Mouse (Mus musculus) hindbrain, postnatal 0 days (tissue): Measurements from ENCODE around the gene Lilrb4a. TPM values are rescaled to one million over a fixed set of nuclear protein-coding genes. Genes with fewer than 3 reads are reported as not detected.
"Not testable (repeated sequence)": the region's sequence is repeated elsewhere in the genome, so short reads cannot be mapped to it uniquely, and the experiment has no call there.

ENCODE experiments used
- ATAC-seq: fragments of 200-750 bp; cut with Nextera tagmentation; 2 replicates; pipeline ENCODE4 v1.8.0; 2017; ENCODE audit warnings: mild to moderate bottlenecking, moderate TSS enrichment, moderate library complexity
- DNase-seq: peaks from one replicate; pipeline ENCODE4 v3.0.0-alpha.2; 2015; ENCODE audit warnings: low spot score
- H3K27ac ChIP-seq: fragments of 300-500 bp; sonication (generic); 2 replicates; pipeline ENCODE4 v1.5.1; 2014; ENCODE audit warnings: mild to moderate bottlenecking
- H3K27me3 ChIP-seq: fragments of 300-500 bp; sonication (generic); 2 replicates; pipeline ENCODE4 v1.6.1; 2014; ENCODE audit warnings: low read length, mixed read lengths; ENCODE audit not compliant: insufficient read depth
- H3K36me3 ChIP-seq: fragments of 300-500 bp; sonication (generic); 2 replicates; pipeline ENCODE4 v1.6.1; 2014; ENCODE audit warnings: low read length, mixed read lengths; ENCODE audit not compliant: insufficient read depth
- H3K4me1 ChIP-seq: fragments of 300-500 bp; sonication (generic); 2 replicates; pipeline ENCODE4 v1.6.1; 2014; ENCODE audit warnings: antibody characterized with exemption, low read length, mixed read lengths; ENCODE audit not compliant: insufficient read depth
- H3K4me2 ChIP-seq: fragments of 300-500 bp; sonication (generic); 2 replicates; pipeline ENCODE4 v1.6.1; 2014; ENCODE audit warnings: low read depth, mild to moderate bottlenecking, low read length, moderate library complexity, mixed read lengths
- H3K4me3 ChIP-seq: fragments of 300-500 bp; sonication (generic); 2 replicates; pipeline ENCODE4 v1.5.1; 2014; ENCODE audit warnings: low read length
- H3K9ac ChIP-seq: fragments of 300-500 bp; sonication (generic); replicated peaks from 2 replicates; pipeline ENCODE4 v1.6.1; 2014; ENCODE audit warnings: mild to moderate bottlenecking, low read length, moderate library complexity, mixed read lengths
- H3K9me3 ChIP-seq: fragments of 300-500 bp; sonication (generic); 2 replicates; pipeline ENCODE4 v1.6.1; 2016; ENCODE audit warnings: low read length, mixed read lengths
- CTCF ChIP-seq: IDR thresholded peaks from 2 replicates; pipeline ENCODE4 v1.5.1; 2016; ENCODE audit warnings: antibody characterized with exemption, control low read depth, low read depth
- WGBS: fragments of 180-500 bp; shearing (Covaris S2); extraction: QIAGEN DNeasy Blood & Tissue Kit; methylation state at CpG from one replicate; pipeline ENCODE4 v1.1.7; 2014; 5-methylcytosine and 5-hydroxymethylcytosine counted together
- polyA plus RNA-seq: library from polyadenylated mRNA; unstranded; fragments of >200 nt; fragmentation: Nextera tagmentation; extraction: Ambion mirVana; gene quantifications from 2 replicates; pipeline ENCODE4 v1.2.1, GENCODE M21; 2015
- total RNA-seq: library from RNA; depleted of rRNA; stranded (reverse); fragments of >200 nt; gene quantifications from 2 replicates; pipeline ENCODE4 v1.2.3, GENCODE M21; 2014; rRNA removed

Gene Lilrb4a
- total RNA-seq (0.11 and 0.16 TPM in 2 replicates), polyA plus RNA-seq (0.38 and 1.6 TPM in 2 replicates)

- ATAC-seq, H3K4me1 ChIP-seq: not testable (repeated sequence)
- WGBS: no CpG with 5 or more reads among the region's 2 CpGs
Measured at GRCm38 (mm10) chr10:51490691-51491090, at the start of gene Lilrb4a. Lilrb4a (plus strand) TSS chr10:51490956.

GRCm38 (mm10) chr10:51451610-51452009, 39.1 kb upstream of the Lilrb4a start:
- ATAC-seq: no peak
- H3K4me2 ChIP-seq: no peak overlapping the region
- no peaks in the 10 kb centered on the region for H3K36me3 ChIP-seq
- 81% methylated on average over 4 of the region's 4 CpGs for WGBS
- no peak overlapping the region for H3K27ac ChIP-seq
- H3K4me3 ChIP-seq: no peak overlapping the region
- no peak for DNase-seq
- H3K9me3 ChIP-seq: no peaks in the 10 kb centered on the region
- no peaks in the 10 kb centered on the region for H3K4me1 ChIP-seq
- no peaks in the 10 kb centered on the region for H3K27me3 ChIP-seq
- H3K9ac ChIP-seq: no peak overlapping the region
- no peak for TF ChIP-seq CTCF

More at GRCm38 (mm10) chr10:51490691-51491090, at the start of gene Lilrb4a:
- not testable (repeated sequence) for H3K27me3 ChIP-seq, H3K36me3 ChIP-seq, H3K4me3 ChIP-seq, H3K4me2 ChIP-seq, H3K9me3 ChIP-seq, H3K27ac ChIP-seq, DNase-seq, H3K9ac ChIP-seq

- no peak overlapping the region for H3K4me2 ChIP-seq
- H3K4me3 ChIP-seq: no peak overlapping the region
- no peaks in the 10 kb centered on the region for H3K9me3 ChIP-seq
- DNase-seq: no peak
- ATAC-seq: no peak
- WGBS: 82% methylated on average over 1 of the region's 1 CpGs
- H3K4me1 ChIP-seq: no peaks in the 10 kb centered on the region
- H3K27ac ChIP-seq: no peak overlapping the region
- H3K27me3 ChIP-seq: no peaks in the 10 kb centered on the region
- no peak overlapping the region for H3K9ac ChIP-seq
- no peak for TF ChIP-seq CTCF
- no peaks in the 10 kb centered on the region for H3K36me3 ChIP-seq
Measured at GRCm38 (mm10) chr10:51453616-51454298, 37.0 kb upstream of the Lilrb4a start.

DNA sequence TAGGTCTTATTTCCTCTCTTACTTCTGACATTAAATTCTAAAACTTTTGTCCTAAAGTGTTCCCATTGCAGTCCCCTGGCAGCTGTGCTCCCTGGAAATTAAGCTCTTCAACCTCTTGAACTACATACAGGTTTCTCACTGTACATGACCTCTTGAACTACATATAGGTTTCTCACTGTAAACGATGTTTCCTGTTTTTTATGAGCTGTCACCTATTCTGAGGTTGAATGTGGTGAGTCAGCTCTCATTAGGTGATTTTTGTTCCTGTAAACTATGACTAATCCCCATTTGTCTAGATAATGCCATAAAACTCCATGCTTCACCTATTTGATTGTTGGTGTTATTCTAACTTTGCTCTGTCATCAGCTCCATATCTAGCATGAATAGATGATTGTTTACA, 36.4 kb upstream of the Lilrb4a start:
- 79% methylated on average over 1 of the region's 1 CpGs for WGBS
- Histone ChIP-seq H3K4me2 (no peak overlapping the region), H3K4me1 (no peaks in the 10 kb centered on the region), H3K4me3 (no peak overlapping the region), H3K36me3 (no peaks in the 10 kb centered on the region), H3K27ac (no peak overlapping the region), H3K9me3 (no peaks in the 10 kb centered on the region), H3K27me3 (no peaks in the 10 kb centered on the region), H3K9ac (no peak overlapping the region)
- no peak for TF ChIP-seq CTCF
- ATAC-seq: no peak
- DNase-seq: no peak

- WGBS: 79% methylated on average over 1 of the region's 1 CpGs
- Histone ChIP-seq H3K27me3 (no peaks in the 10 kb centered on the region), H3K27ac (no peak overlapping the region), H3K36me3 (no peaks in the 10 kb centered on the region), H3K9me3 (no peaks in the 10 kb centered on the region), H3K4me2 (no peak overlapping the region), H3K4me3 (no peak overlapping the region), H3K9ac (no peak overlapping the region), H3K4me1 (no peaks in the 10 kb centered on the region)
- DNase-seq: no peak
- TF ChIP-seq CTCF: no peak
- no peak for ATAC-seq
Measured at GRCm38 (mm10) chr10:51455762-51456161, 35.0 kb upstream of the Lilrb4a start.

DNA sequence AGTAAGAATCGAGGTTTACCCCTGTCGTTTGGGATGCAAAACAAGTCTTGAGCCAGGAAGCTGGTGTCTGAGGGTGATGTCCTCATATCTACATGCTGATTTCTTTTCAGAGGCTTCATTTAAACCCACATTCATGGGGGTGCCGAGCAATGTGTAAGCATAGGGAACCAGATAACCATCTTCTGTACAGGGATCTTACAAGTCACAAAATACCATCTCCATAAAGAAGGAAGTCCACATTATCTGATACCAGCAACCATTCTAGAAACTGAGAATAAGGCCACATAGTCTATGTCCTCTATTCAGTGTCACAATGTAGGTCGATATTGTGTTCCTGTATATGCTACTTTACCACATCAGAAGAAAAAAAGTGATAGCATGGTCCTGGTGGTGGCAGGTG, 34.4 kb upstream of the Lilrb4a start:
- H3K9ac ChIP-seq: no peak overlapping the region
- DNase-seq: no peak
- H3K36me3 ChIP-seq: no peaks in the 10 kb centered on the region
- no peak overlapping the region for H3K4me2 ChIP-seq
- H3K4me3 ChIP-seq: no peak overlapping the region
- no peaks in the 10 kb centered on the region for H3K9me3 ChIP-seq
- no peaks in the 10 kb centered on the region for H3K4me1 ChIP-seq
- H3K27me3 ChIP-seq: no peaks in the 10 kb centered on the region
- no peak overlapping the region for H3K27ac ChIP-seq
- no peak for TF ChIP-seq CTCF
- no peak for ATAC-seq
- 80% methylated on average over 4 of the region's 4 CpGs for WGBS

DNA sequence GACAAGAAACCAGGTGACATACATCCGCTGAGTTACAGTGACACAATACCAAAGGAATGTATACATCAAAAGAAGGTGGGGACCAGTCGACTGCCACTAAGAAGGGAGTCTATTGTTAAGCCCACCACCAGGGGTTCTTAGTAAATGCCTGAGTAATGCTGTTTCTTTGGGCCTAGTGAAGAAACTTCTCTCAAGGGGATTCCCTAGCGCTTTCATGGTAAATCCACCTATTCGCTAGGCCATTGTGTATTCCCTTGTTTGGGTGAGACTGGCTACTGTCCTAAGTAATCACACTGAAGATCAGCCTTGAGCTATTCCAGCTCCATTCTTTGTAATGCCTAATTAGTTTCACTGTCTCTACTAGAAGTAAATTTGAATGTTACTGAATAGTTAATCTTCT, 27.0 kb upstream of the Lilrb4a start:
- H3K27me3 ChIP-seq, H3K4me1 ChIP-seq, H3K9me3 ChIP-seq, DNase-seq, H3K9ac ChIP-seq, H3K4me2 ChIP-seq, ATAC-seq, H3K27ac ChIP-seq, H3K36me3 ChIP-seq, H3K4me3 ChIP-seq: not testable (repeated sequence)
- 27% methylated on average over 4 of the region's 4 CpGs for WGBS

GRCm38 (mm10) chr10:51480397-51480796, 10.4 kb upstream of the Lilrb4a start, which contains the start of the genes Gm49339 and Lilr4b:
Gm49339 (plus strand) TSS chr10:51480612.
Lilr4b (plus strand) TSS chr10:51480632.
- H3K9me3 ChIP-seq, H3K4me3 ChIP-seq, H3K36me3 ChIP-seq, H3K4me1 ChIP-seq, H3K27ac ChIP-seq, H3K27me3 ChIP-seq, H3K4me2 ChIP-seq, DNase-seq, H3K9ac ChIP-seq, ATAC-seq: not testable (repeated sequence)
- 96% methylated on average over 1 of the region's 3 CpGs for WGBS
